Mouse (Mus musculus) forebrain, embryonic 14.5 days (tissue): ENCODE results near the gene Prtg. TPM values are rescaled to one million over a fixed set of nuclear protein-coding genes. Genes with fewer than 3 reads are reported as not detected.
A peak's percentile ranks its signal among the peaks of the same experiment; 100 is the strongest.

Experiments used
- ATAC-seq: fragments of 200-750 bp; cut with Nextera tagmentation; 2 replicates; pipeline ENCODE4 v1.8.0; 2017; ENCODE audit warnings: mild to moderate bottlenecking, moderate library complexity
- DNase-seq: peaks from one replicate; pipeline ENCODE4 v3.0.0-alpha.2; 2015; ENCODE audit warnings: low spot score
- H3K27ac ChIP-seq: fragments of 300-500 bp; sonication (generic); 2 replicates; pipeline ENCODE4 v1.5.1; 2014; ENCODE audit warnings: low read depth, mild to moderate bottlenecking, control low read depth, low read length, moderate library complexity
- H3K27me3 ChIP-seq: fragments of 300-500 bp; sonication (generic); replicated peaks from 2 replicates; pipeline ENCODE4 v1.6.1; 2014; ENCODE audit warnings: low read length, control low read depth, mixed read lengths; ENCODE audit not compliant: control insufficient read depth, insufficient read depth
- H3K36me3 ChIP-seq: fragments of 300-500 bp; sonication (generic); 2 replicates; pipeline ENCODE4 v1.6.1; 2014; ENCODE audit warnings: low read length, control low read depth; ENCODE audit not compliant: control insufficient read depth, insufficient read depth
- H3K4me1 ChIP-seq: fragments of 300-500 bp; sonication (generic); 2 replicates; pipeline ENCODE4 v1.6.1; 2014; ENCODE audit warnings: antibody characterized with exemption, low read length, control low read depth; ENCODE audit not compliant: control insufficient read depth, insufficient read depth
- H3K4me2 ChIP-seq: fragments of 300-500 bp; sonication (generic); 2 replicates; pipeline ENCODE4 v1.6.1; 2014; ENCODE audit warnings: mild to moderate bottlenecking, control low read depth, low read length
- H3K4me3 ChIP-seq: fragments of 300-500 bp; sonication (generic); 2 replicates; pipeline ENCODE4 v1.5.1; 2014; ENCODE audit warnings: low read depth, low read length, control low read depth
- H3K9ac ChIP-seq: fragments of 300-500 bp; sonication (generic); 2 replicates; pipeline ENCODE4 v1.6.1; 2014; ENCODE audit warnings: mild to moderate bottlenecking, low read length, control low read depth, moderate library complexity
- H3K9me3 ChIP-seq: fragments of 300-500 bp; sonication (generic); replicated peaks from 2 replicates; pipeline ENCODE4 v1.6.1; 2016; ENCODE audit warnings: low read length, control low read depth, mixed read lengths; ENCODE audit not compliant: control insufficient read depth
- WGBS: fragments of 180-500 bp; shearing (Covaris S2); extraction: QIAGEN DNeasy Blood & Tissue Kit; methylation state at CpG from one replicate; pipeline ENCODE4 v1.1.7; 2014; 5-methylcytosine and 5-hydroxymethylcytosine counted together
- polyA plus RNA-seq: library from polyadenylated mRNA; unstranded; fragments of >200 nt; fragmentation: Nextera tagmentation; extraction: Ambion mirVana; gene quantifications from 2 replicates; pipeline ENCODE4 v1.2.1, GENCODE M21; 2014

Prtg gene
- polyA plus RNA-seq, 1 experiment from 2014 or later = 0.36 TPM

- no peaks in the 10 kb centered on the region for H3K9me3 ChIP-seq
- H3K4me2 ChIP-seq = no peak overlapping the region
- H3K9ac ChIP-seq = no peak overlapping the region
- H3K36me3 ChIP-seq = no peaks in the 10 kb centered on the region
- H3K27ac ChIP-seq = no peak overlapping the region
- DNase-seq (no peak), ATAC-seq (no peak)
- no peak overlapping the region for H3K4me3 ChIP-seq
- no peaks in the 10 kb centered on the region for H3K4me1 ChIP-seq
- H3K27me3 ChIP-seq = no peaks in the 10 kb centered on the region
- 87% methylated on average over 11 of the region's 11 CpGs for WGBS
Measured at GRCm38 (mm10) chr9:72862186-72862585, 55.5 kb downstream of the Prtg start.

DNA sequence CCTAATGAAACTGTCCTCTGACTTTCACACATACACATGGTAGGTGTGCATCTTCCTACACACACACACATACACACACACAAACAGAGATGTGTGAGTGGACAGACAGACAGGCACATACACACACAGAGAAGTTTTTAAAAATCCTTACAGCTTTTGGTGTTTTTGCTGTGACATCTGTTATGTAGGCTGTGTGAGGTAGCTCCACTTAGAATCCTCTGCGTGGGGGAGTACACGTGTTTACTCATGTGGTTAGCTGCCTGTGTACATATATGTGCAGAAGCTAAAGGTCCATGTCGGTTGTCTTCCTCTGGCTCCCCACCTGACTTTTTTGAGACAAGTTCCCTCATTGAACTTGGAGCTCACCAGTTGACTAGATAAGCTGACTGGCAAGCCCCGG is 56.3 kb downstream of the Prtg start:
- Histone ChIP-seq H3K4me1 (no peaks in the 10 kb centered on the region), H3K9me3 (no peaks in the 10 kb centered on the region), H3K27me3 (no peaks in the 10 kb centered on the region), H3K4me2 (no peak overlapping the region), H3K4me3 (no peak overlapping the region), H3K36me3 (no peaks in the 10 kb centered on the region), H3K9ac (no peak overlapping the region), H3K27ac (no peak overlapping the region)
- ATAC-seq (no peak), DNase-seq (no peak)
- WGBS = 89% methylated on average over 4 of the region's 4 CpGs

- H3K27ac ChIP-seq = no peak overlapping the region
- no peak for ATAC-seq
- no peak overlapping the region for H3K4me2 ChIP-seq
- DNase-seq = no peak
- H3K36me3 ChIP-seq = no peaks in the 10 kb centered on the region
- no peaks in the 10 kb centered on the region for H3K4me1 ChIP-seq
- H3K27me3 ChIP-seq = no peaks in the 10 kb centered on the region
- no peaks in the 10 kb centered on the region for H3K9me3 ChIP-seq
- 33% methylated on average over 5 of the region's 5 CpGs for WGBS
- H3K9ac ChIP-seq = no peak overlapping the region
- no peak overlapping the region for H3K4me3 ChIP-seq
Measured at GRCm38 (mm10) chr9:72863773-72864172, 57.1 kb downstream of the Prtg start.

DNA sequence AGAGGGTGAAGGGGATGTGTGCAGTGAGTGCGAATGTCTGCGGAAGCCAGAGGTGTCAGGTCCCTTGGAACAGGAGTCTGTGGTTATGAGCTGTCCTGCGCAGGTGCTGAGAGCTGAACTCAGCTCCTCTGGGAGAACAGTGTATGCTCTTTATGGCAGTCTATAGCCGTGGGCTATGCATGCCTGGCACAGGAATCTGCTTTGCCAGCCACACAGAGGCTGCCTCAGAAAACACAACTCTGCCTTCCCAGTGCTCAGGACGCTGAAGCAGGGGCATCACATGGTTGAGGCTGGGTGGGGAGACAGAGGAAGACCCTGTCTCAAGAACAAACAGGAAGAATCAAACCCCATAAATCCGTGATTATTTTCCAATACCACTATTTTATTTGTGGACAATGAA is 60.8 kb downstream of the Prtg start:
- 79% methylated on average over 6 of the region's 6 CpGs for WGBS
- ATAC-seq (no peak), DNase-seq (no peak)
- Histone ChIP-seq H3K36me3 (no peaks in the 10 kb centered on the region), H3K27ac (no peak overlapping the region), H3K4me1 (0 out of 2 replicates have a peak, but pooled peaks cover 4% of the 10 kb centered on the region), H3K9ac (no peak overlapping the region), H3K4me3 (no peak overlapping the region), H3K4me2 (no peak overlapping the region), H3K9me3 (no peaks in the 10 kb centered on the region), H3K27me3 (no peaks in the 10 kb centered on the region)

DNA sequence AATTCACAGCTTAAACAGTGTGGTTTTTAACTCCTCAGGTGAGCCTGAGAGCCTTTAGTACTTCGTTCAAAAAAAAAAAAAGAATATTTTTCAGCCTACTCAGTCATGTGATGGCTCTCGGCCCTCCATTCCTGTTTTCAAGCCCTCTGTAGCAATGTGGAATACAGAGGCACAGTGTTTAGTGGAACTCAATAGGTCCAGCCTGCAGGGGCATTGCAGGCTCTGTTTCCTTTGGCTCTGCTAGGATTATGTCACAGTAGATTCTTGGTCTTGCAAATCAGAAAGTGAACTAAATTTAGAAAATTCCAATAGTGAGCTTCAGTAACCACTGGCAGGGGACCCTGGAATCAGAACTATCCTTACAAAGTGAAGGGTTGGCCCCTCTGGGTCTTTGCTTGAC is 62.1 kb downstream of the Prtg start:
- Histone ChIP-seq H3K36me3 (no peaks in the 10 kb centered on the region), H3K9ac (no peak overlapping the region), H3K4me3 (no peak overlapping the region), H3K27ac (no peak overlapping the region), H3K27me3 (no peaks in the 10 kb centered on the region), H3K4me2 (no peak overlapping the region), H3K9me3 (no peaks in the 10 kb centered on the region), H3K4me1 (0 out of 2 replicates have a peak, but pooled peaks cover 7% of the 10 kb centered on the region)
- WGBS = 84% methylated on average over 2 of the region's 2 CpGs
- no peak for DNase-seq
- no peak for ATAC-seq

GRCm38 (mm10) chr9:72871506-72872297 is 65.0 kb downstream of the Prtg start:
- 13% methylated on average over 13 of the region's 13 CpGs for WGBS
- ATAC-seq = 0 out of 2 replicates have a peak, but pooled peaks have one; percentile 26

GRCm38 (mm10) chr9:72872298-72873130 is 65.8 kb downstream of the Prtg start:
- no peak overlapping the region for H3K9ac ChIP-seq
- DNase-seq = peak; percentile 62
- no peak overlapping the region for H3K4me3 ChIP-seq
- 15% methylated on average over 8 of the region's 8 CpGs for WGBS
- 0 out of 2 replicates have a peak, but pooled peaks cover 7% of the 10 kb centered on the region for H3K4me1 ChIP-seq
- H3K27ac ChIP-seq = no peak overlapping the region
- H3K9me3 ChIP-seq = no peaks in the 10 kb centered on the region
- H3K36me3 ChIP-seq = no peaks in the 10 kb centered on the region
- H3K27me3 ChIP-seq = no peaks in the 10 kb centered on the region; the same call in 1 of the 2 replicates
- no peak overlapping the region; the same call in 1 of the 2 replicates for H3K4me2 ChIP-seq
- no peak; the same call in 1 of the 2 replicates for ATAC-seq

More at GRCm38 (mm10) chr9:72871506-72872297, 65.0 kb downstream of the Prtg start:
- Histone ChIP-seq H3K36me3 (no peaks in the 10 kb centered on the region), H3K4me1 (0 out of 2 replicates have a peak, but pooled peaks cover 7% of the 10 kb centered on the region), H3K4me2 (no peak overlapping the region; the same call in 1 of the 2 replicates), H3K4me3 (no peak overlapping the region), H3K9me3 (no peaks in the 10 kb centered on the region), H3K27ac (no peak overlapping the region), H3K9ac (no peak overlapping the region), H3K27me3 (no peaks in the 10 kb centered on the region)
- DNase-seq = peak; percentile 47

DNA sequence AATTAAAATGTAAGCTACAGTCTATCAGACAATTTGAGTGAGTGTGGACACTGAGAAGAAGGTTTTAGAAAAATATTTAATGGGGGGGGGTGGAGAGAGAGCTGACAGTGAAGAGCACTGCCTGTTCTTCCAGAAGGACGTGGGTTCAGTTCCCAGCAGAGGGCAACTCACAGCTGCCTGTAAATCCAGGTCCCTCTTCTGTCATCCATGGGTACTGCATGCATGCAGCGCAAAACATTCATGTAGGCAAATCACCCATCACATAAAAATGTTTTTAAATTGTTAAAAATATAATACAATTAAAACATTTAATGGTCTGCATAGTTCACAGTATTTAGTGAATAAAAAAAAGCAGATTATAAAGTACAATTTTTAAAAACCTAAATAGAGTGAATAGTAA is 69.2 kb downstream of the Prtg start:
- Histone ChIP-seq H3K9ac (no peak overlapping the region), H3K27ac (no peak overlapping the region), H3K4me1 (0 out of 2 replicates have a peak, but pooled peaks cover 12% of the 10 kb centered on the region), H3K9me3 (no peaks in the 10 kb centered on the region), H3K36me3 (no peaks in the 10 kb centered on the region), H3K27me3 (no peaks in the 10 kb centered on the region; the same call in 1 of the 2 replicates), H3K4me2 (no peak overlapping the region), H3K4me3 (no peak overlapping the region)
- ATAC-seq (no peak), DNase-seq (no peak)
- 93% methylated on average over 2 of the region's 2 CpGs for WGBS
